ENCODE assay signal across 10 mouse cellular contexts in the genomic region with DNA sequence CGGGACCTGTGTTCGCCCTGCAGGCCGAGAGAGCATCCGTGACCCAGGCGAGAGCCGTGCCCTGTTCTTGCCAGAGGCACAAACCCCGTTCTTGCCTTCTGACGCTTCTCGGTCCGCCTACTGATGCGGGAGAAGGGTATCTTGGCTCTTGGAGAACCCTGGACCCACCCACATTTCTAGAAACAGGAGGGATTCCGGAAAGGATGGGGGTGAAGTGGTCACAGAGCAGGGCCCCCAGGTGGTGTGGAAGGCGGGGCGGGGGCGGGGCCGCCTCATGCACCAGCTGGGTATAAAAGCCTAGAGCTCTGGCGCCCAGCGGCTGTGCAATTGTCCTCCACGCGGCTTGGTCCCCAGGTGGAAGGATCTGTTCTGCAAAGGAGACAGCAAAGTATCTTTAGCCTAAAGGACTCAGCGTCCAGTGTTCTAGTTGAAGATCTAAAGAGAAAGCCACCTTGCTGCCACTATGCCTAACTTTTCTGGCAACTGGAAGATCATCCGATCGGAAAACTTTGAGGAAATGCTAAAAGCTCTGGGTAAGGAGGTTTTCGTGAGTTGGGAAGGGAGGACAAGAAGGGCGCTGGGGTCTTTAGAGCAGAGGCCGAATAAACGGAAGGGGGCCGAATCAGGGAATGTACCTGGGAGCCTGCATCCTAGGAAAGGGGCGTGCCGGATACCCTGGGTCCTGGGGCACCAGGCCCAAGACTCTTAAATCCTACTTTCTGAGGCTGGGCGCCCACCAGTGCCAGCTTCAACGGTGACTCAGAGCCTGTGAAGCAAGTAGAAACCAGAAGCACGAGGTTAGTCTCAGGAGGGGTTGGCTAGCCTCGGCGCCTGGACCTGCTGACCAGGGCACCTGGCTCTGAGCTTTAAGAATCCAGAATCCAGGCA. TPM values are rescaled to one million over a fixed set of nuclear protein-coding genes. Genes with fewer than 3 reads are reported as not detected.
DNase-seq lines count a peak whose midpoint lies in the region; ATAC-seq and TF ChIP-seq lines count a peak whose summit lies in the region.
"Had no signal": no experiment of that assay in that cellular context is flagged by ENCODE, and none has a peak within 500 bp of the region (broad histone marks: within the 10 kb centered on the region; RNA-seq: fewer than 3 reads in every experiment).

A gene (plus strand): TSS at position 289 of the 888 bp plus-strand sequence.

- peaks cover 37% of the 10 kb centered on the region for H3K4me1 ChIP-seq in embryonic fibroblast, embryonic 13.5 days (ENCODE audit: control insufficient read depth, insufficient read depth, low read length)
- peaks cover 81% of the 10 kb centered on the region for H3K4me1 ChIP-seq in limb, embryonic 15.5 days

- H3K4me2 ChIP-seq in limb, embryonic 15.5 days = peak within 1 kb of the TSS; percentile 68

- ATAC-seq in limb, embryonic 15.5 days (ENCODE audit: insufficient number of reproducible peaks, low FRiP score, low TSS enrichment, low read depth) = 0 out of 2 replicates have a peak, but pooled peaks have one; percentile 1

- intact Hi-C loops in gastrocnemius, adult 2 months (cut with DNase I) = no loop called here
- intact Hi-C loops in gastrocnemius, postnatal 14 days (cut with DNase I; ENCODE audit: low total_unique reads) = loop anchor here (10.0 kb wide), 1 partner anchor 106 kb away; a partner anchor contains a TSS

- TF ChIP-seq POLR2A in embryonic fibroblast, embryonic 13.5 days (IDR thresholded peaks at IDR 0.05; ENCODE audit: low read depth, low read length) = peak; percentile 82

- no peak within 1 kb of the TSS for H3K27ac ChIP-seq in gastrocnemius, adult 2 months
- peak within 1 kb of the TSS; percentile 73 for H3K27ac ChIP-seq in embryonic fibroblast, embryonic 13.5 days (ENCODE audit: insufficient read depth, low read length)
- peak within 1 kb of the TSS; percentile 90 for H3K27ac ChIP-seq in limb, embryonic 15.5 days
- H3K27ac ChIP-seq: macrophage had no signal

- WGBS in limb, embryonic 15.5 days = 1% methylated on average over 35 of the region's 35 CpGs

- H3K27me3 ChIP-seq in limb, embryonic 15.5 days = no peaks in the 10 kb centered on the region

- H3K36me3 ChIP-seq in limb, embryonic 15.5 days = peaks cover 4% of the 10 kb centered on the region

- DNase-seq in gastrocnemius, adult 2 months = no peak
- DNase-seq in gastrocnemius, postnatal 14 days = no peak
- DNase-seq in A20 (ENCODE audit: low read depth, low spot score) = peak; percentile 48
- DNase-seq in retina, postnatal 1 day = peak; percentile 63
- no peak for DNase-seq in right cerebral cortex, postnatal 14 days
- DNase-seq in layer of hippocampus, adult 18-20 months (ENCODE audit: low spot score in 2 of 2) = no peak

- TF ChIP-seq CTCF in gastrocnemius, adult 2 months (IDR thresholded peaks at IDR 0.05) = no peak
- TF ChIP-seq CTCF in embryonic fibroblast, embryonic 13.5 days (IDR thresholded peaks at IDR 0.05; ENCODE audit: borderline replicate concordance, insufficient read depth, low read length) = no peak

- H3K9me3 ChIP-seq in limb, embryonic 15.5 days = no peaks in the 10 kb centered on the region
- H3K9me3 ChIP-seq: G1E had no signal

- peak within 1 kb of the TSS; percentile 51 for H3K9ac ChIP-seq in limb, embryonic 15.5 days

- peak within 1 kb of the TSS; percentile 47 for H3K4me3 ChIP-seq in gastrocnemius, adult 2 months
- H3K4me3 ChIP-seq in embryonic fibroblast, embryonic 13.5 days (ENCODE audit: insufficient read depth, low read length) = peak within 1 kb of the TSS; percentile 28
- H3K4me3 ChIP-seq in limb, embryonic 15.5 days = peak within 1 kb of the TSS; percentile 51

RNA-seq across cellular contexts. Expression of the gene that starts here (rescaled TPM):
- under 1 TPM in 1 of 2 experiments, not detected in 1; 0.42 TPM for total RNA-seq in gastrocnemius, adult 2 months (2021)
- total RNA-seq in gastrocnemius, postnatal 14 days (2021) = under 1 TPM; 0.31 to 0.33 TPM
- polyA plus RNA-seq in embryonic fibroblast, embryonic 13.5 days (2011; ENCODE audit: insufficient read length, low read depth, missing spikeins) = 80.0 and 99.8 TPM in 2 replicates
- polyA plus RNA-seq in limb, embryonic 15.5 days (2015; fragmentation: Nextera tagmentation; extraction: Ambion mirVana) = 249 and 274 TPM in 2 replicates
- total RNA-seq in layer of hippocampus, adult 18-20 months (2021) = 1 to 10 TPM; 1.4 to 2.6 TPM
- polyA plus RNA-seq: G1E, macrophage had no signal

Comparison
In these comparisons a context has a peak if more than half of its experiments do, and no peak if none do; other contexts are left out.
1. DNase-seq: peak in A20 (single experiment) and retina, postnatal 1 day (single experiment); none in gastrocnemius, adult 2 months (single experiment), gastrocnemius, postnatal 14 days (single experiment), right cerebral cortex, postnatal 14 days (single experiment) and layer of hippocampus, adult 18-20 months (0 of 2).
2. Peak in every context shown above with its lines, with median percentiles within 50 percentile points of each other: H3K4me3 ChIP-seq.